Mouse (Mus musculus) neutrophil, adult 65 days (primary cell): ENCODE measurements around the gene Ppp1r18. TPM values are rescaled to one million over a fixed set of nuclear protein-coding genes. Genes with fewer than 3 reads are reported as not detected.

ENCODE experiments used
- total RNA-seq: library from RNA; stranded (reverse); gene quantifications from 2 replicates; pipeline ENCODE4 v1.2.4, GENCODE M21; 2023

Ppp1r18 gene
- total RNA-seq: 276 and 319 TPM in 2 replicates

GRCm38 (mm10) chr17:35865481-35866280, at the start of gene Ppp1r18:
Gene Ppp1r18 (plus strand): TSS chr17:35865593.

GRCm38 (mm10) chr17:35821439-35822430, 43.7 kb upstream of the Ppp1r18 start, which contains the start of gene Ier3:
Gene Ier3 (plus strand): TSS chr17:35821684.

GRCm38 (mm10) chr17:35822964-35823937, 42.1 kb upstream of the Ppp1r18 start, which contains the start of gene Flot1:
Gene Flot1 (plus strand): TSS chr17:35823230.

GRCm38 (mm10) chr17:35838122-35838544, 27.3 kb upstream of the Ppp1r18 start, which contains the start of gene Tubb5:
Gene Tubb5 (minus strand): TSS chr17:35838306.

GRCm38 (mm10) chr17:35841076-35841950, 24.1 kb upstream of the Ppp1r18 start, which contains the start of gene Mdc1:
Gene Mdc1 (plus strand): TSS chr17:35841515.

GRCm38 (mm10) chr17:35861198-35861857, 4.1 kb upstream of the Ppp1r18 start, which contains the start of gene Nrm:
Gene Nrm (plus strand): TSS chr17:35861318.

GRCm38 (mm10) chr17:35879245-35880057, 14.1 kb downstream of the Ppp1r18 start, which contains the start of gene Dhx16:
Gene Dhx16 (plus strand): TSS chr17:35879819.

GRCm38 (mm10) chr17:35896781-35897643, 31.6 kb downstream of the Ppp1r18 start, which contains the start of gene 2310061I04Rik:
Gene 2310061I04Rik (minus strand): TSS chr17:35897431.

GRCm38 (mm10) chr17:35909919-35910369, 44.6 kb downstream of the Ppp1r18 start, which contains the start of gene Atat1:
Gene Atat1 (minus strand): TSS chr17:35910075.

GRCm38 (mm10) chr17:35916297-35917142, 51.1 kb downstream of the Ppp1r18 start, which contains the start of the genes Mrps18b and Ppp1r10:
Gene Mrps18b (minus strand): TSS chr17:35916389.
Gene Ppp1r10 (plus strand): TSS chr17:35916434.

Other genes with a start within 250 kb of the Ppp1r18 start
- not detected in 2 replicates for gene Gm9573, start 239.0 kb upstream of the Ppp1r18 start, total RNA-seq
- not detected in 2 replicates for gene Mucl3, start 221.9 kb upstream of the Ppp1r18 start, total RNA-seq
- gene Vars2, start 198.0 kb upstream of the Ppp1r18 start, total RNA-seq: 5.3 and 11.6 TPM in 2 replicates
- 4.2 and 5.6 TPM in 2 replicates for gene Gtf2h4, start 191.9 kb upstream of the Ppp1r18 start, total RNA-seq
- 0.13 and 0.25 TPM in 2 replicates for gene Ddr1, start 161.0 kb upstream of the Ppp1r18 start, total RNA-seq
- 146 and 161 TPM in 2 replicates for gene Ier3, start 43.9 kb upstream of the Ppp1r18 start, total RNA-seq
- 177 and 218 TPM in 2 replicates for gene Flot1, start 42.4 kb upstream of the Ppp1r18 start, total RNA-seq
- 358 and 363 TPM in 2 replicates for gene Tubb5, start 27.3 kb upstream of the Ppp1r18 start, total RNA-seq
- 19.8 and 27.4 TPM in 2 replicates for gene Mdc1, start 24.1 kb upstream of the Ppp1r18 start, total RNA-seq
- gene Nrm, start 4.3 kb upstream of the Ppp1r18 start, total RNA-seq: 37.7 and 48.1 TPM in 2 replicates
- gene Dhx16, start 14.2 kb downstream of the Ppp1r18 start, total RNA-seq: 54.5 and 72.8 TPM in 2 replicates
- 11.3 and 14.5 TPM in 2 replicates for gene 2310061I04Rik, start 31.8 kb downstream of the Ppp1r18 start, total RNA-seq
- 10.8 and 12.3 TPM in 2 replicates for gene Atat1, start 44.5 kb downstream of the Ppp1r18 start, total RNA-seq
- gene Mrps18b, start 50.8 kb downstream of the Ppp1r18 start, total RNA-seq: 18.8 and 24.2 TPM in 2 replicates
- 65.3 and 65.4 TPM in 2 replicates for gene Ppp1r10, start 50.8 kb downstream of the Ppp1r18 start, total RNA-seq
- 66.5 and 97.8 TPM in 2 replicates for gene Abcf1, start 104.2 kb downstream of the Ppp1r18 start, total RNA-seq
- 43.4 and 73.5 TPM in 2 replicates for gene Gnl1, start 114.3 kb downstream of the Ppp1r18 start, total RNA-seq
- gene Prr3, start 114.6 kb downstream of the Ppp1r18 start, total RNA-seq: 26.3 and 32.8 TPM in 2 replicates
- 37.5 and 37.7 TPM in 2 replicates for gene H2-T24, start 155.0 kb downstream of the Ppp1r18 start, total RNA-seq
- 151 and 156 TPM in 2 replicates for gene H2-T23, start 167.3 kb downstream of the Ppp1r18 start, total RNA-seq
- gene H2-T22, start 177.2 kb downstream of the Ppp1r18 start, total RNA-seq: 31.0 and 31.3 TPM in 2 replicates
- 0.29 TPM in 1 of 2 replicates, not detected in the other for gene Gm6034, start 177.4 kb downstream of the Ppp1r18 start, total RNA-seq
- 34.1 and 46.2 TPM in 2 replicates for gene Gm11127, start 192.8 kb downstream of the Ppp1r18 start, total RNA-seq